Mouse (Mus musculus) gastrocnemius, postnatal 4 days (tissue): ENCODE measurements around the gene Rimklb. TPM values are rescaled to one million over a fixed set of nuclear protein-coding genes. Genes with fewer than 3 reads are reported as not detected.
A peak's percentile ranks its signal among the peaks of the same experiment; 100 is the strongest.
"Not testable (repeated sequence)": the region's sequence is repeated elsewhere in the genome, so short reads cannot be mapped to it uniquely, and the experiment has no call there.

Experiments
- DNase-seq, 2 experiments: peaks; one replicate each; pipeline ENCODE4 v3.0.0; 2021 to 2022; ENCODE audit warnings: low spot score in 2 of 2, mixed read lengths in 2 of 2
- long read RNA-seq, 2 experiments: library from polyadenylated mRNA; stranded (forward); transcript quantifications; one replicate each; pipeline ENCODE4 v2.0.0; 2021
- total RNA-seq, 2 experiments: library from RNA; stranded (reverse); gene quantifications; 2 replicates each; pipeline ENCODE4 v1.2.3; 2021

The Rimklb gene
- 1 to 10 TPM; 2.1 to 2.9 TPM for total RNA-seq
- long read RNA-seq, experiment 1, partial matches to known transcripts: 0 of 2 reads
- long read RNA-seq, experiment 1, other reads (novel, unspliced or antisense): 2 of 2 reads
- long read RNA-seq, experiment 2: 0 reads

- no peak for DNase-seq
Observed at GRCm38 (mm10) chr6:122498661-122499060, at the start of gene Rimklb. Gene Rimklb, minus strand, starts transcription at chr6:122498761.

GRCm38 (mm10) chr6:122545948-122546347 is 47.4 kb upstream of the Rimklb start:
- no peak for DNase-seq

- DNase-seq: no peak
Observed at GRCm38 (mm10) chr6:122545289-122545882, 46.8 kb upstream of the Rimklb start.

GRCm38 (mm10) chr6:122544672-122545071 is 46.1 kb upstream of the Rimklb start:
- DNase-seq: no peak

GRCm38 (mm10) chr6:122543574-122543973 is 45.0 kb upstream of the Rimklb start:
- DNase-seq: no peak

GRCm38 (mm10) chr6:122542459-122542858 is 43.9 kb upstream of the Rimklb start:
- not testable (repeated sequence) for DNase-seq

- DNase-seq: no peak
Observed at GRCm38 (mm10) chr6:122539564-122539963, 41.0 kb upstream of the Rimklb start.

- no peak for DNase-seq
Observed at GRCm38 (mm10) chr6:122534032-122534431, 35.5 kb upstream of the Rimklb start.

- no peak for DNase-seq
Observed at GRCm38 (mm10) chr6:122532883-122533302, 34.3 kb upstream of the Rimklb start.

GRCm38 (mm10) chr6:122531466-122532174 is 33.1 kb upstream of the Rimklb start:
- DNase-seq: no peak

GRCm38 (mm10) chr6:122528136-122528535 is 29.6 kb upstream of the Rimklb start:
- no peak for DNase-seq

GRCm38 (mm10) chr6:122527596-122527995 is 29.0 kb upstream of the Rimklb start:
- DNase-seq: no peak

GRCm38 (mm10) chr6:122523289-122523688 is 24.7 kb upstream of the Rimklb start:
- no peak for DNase-seq

- DNase-seq: no peak
Observed at GRCm38 (mm10) chr6:122522595-122522994, 24.0 kb upstream of the Rimklb start.

- DNase-seq: no peak
Observed at GRCm38 (mm10) chr6:122519384-122519783, 20.8 kb upstream of the Rimklb start.

- DNase-seq: no peak
Observed at GRCm38 (mm10) chr6:122517668-122518067, 19.1 kb upstream of the Rimklb start.

GRCm38 (mm10) chr6:122515762-122516161 is 17.2 kb upstream of the Rimklb start:
- DNase-seq: not testable (repeated sequence)

- DNase-seq: no peak
Observed at GRCm38 (mm10) chr6:122514312-122514711, 15.8 kb upstream of the Rimklb start.

- DNase-seq: no peak
Observed at GRCm38 (mm10) chr6:122512914-122513878, 14.6 kb upstream of the Rimklb start.

GRCm38 (mm10) chr6:122508494-122508893 is 9.9 kb upstream of the Rimklb start:
- DNase-seq: peak; percentile 37 to 59

- DNase-seq: no peak
Observed at GRCm38 (mm10) chr6:122505545-122505944, 7.0 kb upstream of the Rimklb start, which contains the start of gene Mfap5. Gene Mfap5, plus strand, starts transcription at chr6:122505845.
